Mouse (Mus musculus) embryonic fibroblast, embryonic 13.5 days (primary cell): ENCODE results near the gene Brip1.

Experiments used
- CTCF ChIP-seq: IDR thresholded peaks from 2 replicates; pipeline ENCODE4 v1.5.1; 2011; ENCODE audit warnings: mild to moderate bottlenecking, control low read depth, low read length, moderate library complexity, borderline replicate concordance; ENCODE audit not compliant: insufficient read depth
- POLR2A ChIP-seq: IDR thresholded peaks from 2 replicates; pipeline ENCODE4 v1.6.1; 2011; ENCODE audit warnings: low read depth, mild to moderate bottlenecking, control low read depth, low read length, moderate library complexity

GRCm38 (mm10) chr11:86068651-86069050 lies 132.3 kb downstream of the Brip1 start:
- TF ChIP-seq POLR2A, result no peak
- no peak for TF ChIP-seq CTCF
